Mouse (Mus musculus): ENCODE measurements around the gene Mtmr4.

Gene Mtmr4

DNA sequence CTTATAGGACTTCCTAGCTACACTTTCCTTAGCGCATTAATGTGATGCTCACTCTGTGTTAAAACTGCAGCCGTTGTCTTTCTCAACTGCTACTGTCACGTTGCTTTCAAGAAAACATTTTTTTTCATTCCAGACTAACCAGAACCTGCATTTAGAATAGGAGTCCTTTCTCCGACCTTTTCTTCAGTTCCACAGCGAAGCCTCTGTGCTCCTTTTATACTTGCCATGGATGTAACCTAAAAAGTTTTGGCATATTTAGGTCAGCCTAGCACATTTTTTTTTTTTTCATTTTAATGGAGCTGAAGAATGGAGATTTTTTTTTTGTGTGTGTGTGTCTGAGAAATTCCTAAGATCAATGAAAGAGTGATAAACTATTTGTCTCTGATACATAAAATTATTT is 23.6 kb downstream of the Mtmr4 start:
- DNase-seq (ENCODE audit: low read depth, low spot score), result no peak

DNA sequence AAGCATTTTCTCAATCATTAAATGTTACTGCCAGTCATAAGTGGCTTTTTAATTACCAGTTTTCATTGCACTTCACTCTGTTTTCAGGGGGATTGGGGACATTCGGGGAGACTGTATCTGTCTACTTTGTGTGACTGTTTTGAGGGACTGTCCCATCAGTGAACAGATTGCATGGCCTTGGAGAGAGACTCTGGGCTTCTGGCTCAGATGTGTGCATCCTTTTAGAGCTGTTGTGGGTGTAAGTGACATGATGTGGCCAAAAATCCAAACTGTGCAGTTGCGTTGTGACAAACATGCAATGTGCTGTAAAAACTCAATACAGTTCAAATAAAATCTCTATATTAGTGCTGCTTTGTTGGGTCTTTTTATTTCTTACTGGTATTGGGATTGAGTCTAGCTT is 24.0 kb downstream of the Mtmr4 start:
- DNase-seq (ENCODE audit: low read depth, low spot score), result no peak

DNA sequence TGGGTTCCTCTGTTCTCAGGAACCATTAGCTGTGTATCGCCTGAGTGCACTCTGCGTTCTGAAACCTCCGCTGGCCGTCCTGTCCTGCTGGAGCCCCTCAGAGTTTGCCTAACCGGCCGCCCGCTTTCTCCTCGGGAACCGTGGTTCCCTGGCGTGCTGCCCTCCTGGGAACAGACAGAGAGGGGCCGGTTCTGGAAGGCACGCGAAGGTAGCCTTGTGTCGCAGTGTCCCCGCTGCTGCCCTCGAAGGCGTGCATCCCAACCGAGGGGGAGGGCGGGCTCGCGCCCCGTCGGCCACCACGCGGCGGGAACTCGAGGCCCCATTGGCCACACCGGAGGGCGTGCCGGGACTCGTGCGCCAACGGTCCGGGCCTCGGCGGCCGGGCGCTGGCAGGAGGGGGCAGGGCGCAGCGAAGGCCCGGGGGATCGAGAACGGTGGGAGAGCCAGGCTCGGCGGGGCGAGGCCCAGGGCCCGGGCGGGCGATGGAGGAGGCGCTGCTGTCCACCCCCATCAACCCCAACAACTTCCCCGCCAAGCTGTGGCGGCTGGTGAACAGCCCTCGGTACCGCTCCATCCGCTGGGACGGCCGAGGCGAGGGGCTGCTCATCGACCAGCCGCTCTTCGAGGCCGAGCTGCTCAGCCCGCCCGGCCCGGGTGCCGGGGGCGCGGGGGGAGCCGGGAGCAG is 25.0 kb downstream of the Mtmr4 start, which contains the start of gene Hsf5:
TSS of gene Hsf5 (plus strand) at position 375 of the 685 bp plus-strand sequence.
- peak; percentile 31 for DNase-seq (ENCODE audit: low read depth, low spot score)

DNA sequence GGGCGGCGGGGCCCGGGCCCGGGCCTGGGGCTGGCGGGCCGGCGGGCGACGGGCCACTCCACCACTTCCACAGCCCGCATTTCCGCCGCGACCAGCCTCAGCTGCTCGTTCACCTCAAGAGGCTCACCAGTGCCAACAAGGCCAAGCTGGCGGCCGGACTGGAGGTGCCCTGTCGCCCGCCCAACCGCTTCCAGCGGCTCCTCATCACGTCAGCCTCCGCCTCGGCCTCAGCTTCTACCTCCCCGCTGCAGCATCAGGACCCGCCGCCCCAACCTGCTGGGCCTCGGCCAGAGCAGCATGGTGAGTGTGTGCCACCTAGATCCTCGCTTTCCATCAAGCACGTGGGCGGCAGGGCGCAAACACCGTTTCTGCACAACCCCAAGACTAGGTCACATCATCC is 25.6 kb downstream of the Mtmr4 start:
- peak; percentile 26 for DNase-seq (ENCODE audit: low read depth, low spot score)

DNA sequence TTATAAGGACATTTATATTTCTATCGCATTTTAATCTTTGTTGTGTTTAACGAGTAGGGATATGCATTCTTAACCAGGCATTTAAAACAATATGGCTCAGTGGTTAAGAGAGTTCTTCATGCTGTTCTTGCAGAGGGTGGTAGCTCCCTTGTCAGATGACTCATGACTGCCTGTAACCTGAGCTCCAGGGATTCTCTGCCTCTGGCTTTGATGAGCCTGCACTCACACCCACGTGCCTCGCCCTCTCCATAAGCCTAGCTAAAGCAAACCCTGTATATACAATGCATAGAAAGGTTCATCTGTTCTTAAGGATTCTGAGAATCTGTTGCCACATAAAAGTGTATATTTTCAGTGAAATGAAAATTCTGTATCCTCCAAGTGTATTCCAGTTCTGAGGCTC is 31.2 kb downstream of the Mtmr4 start:
- peak; percentile 46 for DNase-seq (ENCODE audit: low read depth, low spot score)

DNA sequence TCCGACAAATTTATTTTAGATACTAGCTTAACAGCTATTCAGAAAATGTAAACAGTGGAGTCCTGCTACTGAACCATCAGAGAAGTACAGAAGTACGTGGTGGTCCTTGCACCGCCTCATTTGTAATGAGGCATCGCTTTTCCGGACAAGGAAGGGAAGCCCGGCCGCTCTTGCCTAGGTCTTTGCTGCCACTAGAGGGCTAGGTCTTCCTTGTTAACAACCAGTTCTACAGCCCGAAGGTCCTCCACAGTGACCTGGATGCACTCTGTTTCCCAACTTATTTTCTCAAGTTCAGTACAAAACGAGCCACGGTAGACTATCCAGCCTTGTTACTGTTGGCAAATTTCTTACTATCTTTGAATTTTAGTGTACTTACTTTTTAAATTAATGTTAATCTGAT is 37.9 kb downstream of the Mtmr4 start:
- DNase-seq (ENCODE audit: low read depth, low spot score), result peak; percentile 70

DNA sequence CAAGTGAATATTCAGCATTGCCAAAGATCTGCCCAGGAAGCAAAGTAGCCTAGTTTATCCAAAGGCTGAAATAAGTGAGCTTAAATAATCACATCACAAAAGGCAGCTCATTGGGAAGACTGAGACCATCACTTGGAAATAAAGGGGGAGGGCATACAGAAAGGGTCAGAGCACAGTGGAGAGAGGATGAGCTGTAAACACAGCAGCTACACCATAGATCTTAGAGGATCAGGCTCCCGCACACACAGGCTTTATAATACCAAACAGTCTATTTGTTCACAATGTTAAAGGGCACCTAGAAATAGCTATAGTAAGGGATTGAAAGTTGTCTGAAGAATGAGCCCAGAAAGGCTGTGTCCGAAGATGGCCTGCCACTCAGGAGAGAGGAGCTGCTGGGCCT is 46.8 kb downstream of the Mtmr4 start:
- peak; percentile 17 for DNase-seq (ENCODE audit: low read depth, low spot score)

DNA sequence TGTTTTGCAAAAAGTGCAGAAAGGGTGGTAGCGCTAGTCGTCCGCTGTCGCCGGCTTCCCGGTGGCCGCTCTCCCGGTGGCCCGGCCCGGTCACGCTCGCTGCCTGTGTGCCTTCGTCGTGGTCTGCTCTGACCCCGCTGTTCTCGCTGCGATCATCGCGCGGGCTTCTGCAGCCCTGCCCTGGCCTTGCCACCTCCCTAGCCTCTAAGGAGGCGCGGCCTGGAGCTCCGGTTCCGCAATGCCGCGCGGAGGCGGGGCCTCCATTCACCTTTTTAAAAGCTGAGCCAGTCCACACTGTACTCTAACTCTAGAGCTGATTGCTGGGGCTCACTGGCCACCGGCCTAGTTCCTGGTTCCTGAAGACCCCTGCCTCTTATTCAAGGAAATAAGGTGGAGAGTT is 47.2 kb downstream of the Mtmr4 start:
- DNase-seq (ENCODE audit: low read depth, low spot score), result peak; percentile 69

DNA sequence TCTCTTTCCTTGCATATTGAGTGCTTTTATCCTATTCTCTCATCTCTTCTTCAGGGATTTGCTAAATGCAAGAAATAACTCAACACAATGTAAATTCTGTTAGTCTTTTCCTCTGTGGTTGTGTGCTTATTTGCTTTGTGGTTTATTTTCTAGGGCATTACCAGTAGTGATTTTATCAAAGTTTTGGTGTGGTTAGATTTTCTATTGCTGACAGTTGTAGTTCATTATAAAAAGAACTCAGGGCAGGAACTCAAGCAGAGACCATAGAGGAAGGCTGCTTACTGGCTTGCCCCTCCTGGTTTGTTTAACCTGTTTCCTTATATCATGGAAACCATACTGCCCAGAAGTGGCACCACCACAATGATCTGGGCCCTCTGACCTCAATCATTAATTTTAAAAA is 50.9 kb downstream of the Mtmr4 start:
- no peak for DNase-seq (ENCODE audit: low read depth, low spot score)

DNA sequence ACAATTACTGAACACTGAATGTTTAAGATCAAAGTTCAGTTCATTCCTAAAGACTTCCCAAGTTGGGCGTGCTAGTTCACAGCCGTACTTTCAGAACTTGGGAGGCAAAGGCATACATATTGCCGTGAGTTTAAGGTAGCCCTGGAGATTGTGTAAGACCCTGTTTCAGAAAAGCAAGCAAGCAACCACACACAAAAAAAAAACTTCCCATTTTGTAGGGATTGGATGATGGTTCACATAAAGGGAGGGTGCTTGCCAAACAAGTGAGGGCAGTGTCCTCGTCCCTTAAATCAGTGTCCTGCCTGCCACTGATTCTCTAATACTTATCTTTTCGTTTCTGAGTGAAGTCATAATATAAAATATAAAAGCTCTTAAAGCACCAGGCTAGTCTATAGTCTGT is 62.7 kb downstream of the Mtmr4 start:
- DNase-seq (ENCODE audit: low read depth, low spot score), result no peak

DNA sequence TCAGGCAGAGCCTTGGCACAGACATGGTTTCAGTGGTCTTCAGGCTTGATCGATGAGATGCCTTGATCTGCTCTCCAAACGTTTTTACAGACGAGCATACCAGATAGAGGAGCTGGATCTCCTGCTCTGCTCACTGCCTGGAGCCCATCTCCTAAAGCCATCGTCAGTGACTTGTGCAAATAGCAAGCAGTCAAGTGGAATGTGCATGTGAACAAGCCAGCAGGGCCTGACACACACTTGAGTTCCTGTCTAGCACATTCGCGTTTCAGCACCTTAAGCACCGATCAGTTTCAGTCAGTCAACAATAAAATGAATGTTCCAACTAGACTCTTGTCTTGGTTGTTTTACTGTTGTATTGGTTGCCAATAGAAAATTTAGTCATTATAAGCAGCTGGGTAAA is 67.3 kb downstream of the Mtmr4 start:
- no peak for DNase-seq (ENCODE audit: low read depth, low spot score)

DNA sequence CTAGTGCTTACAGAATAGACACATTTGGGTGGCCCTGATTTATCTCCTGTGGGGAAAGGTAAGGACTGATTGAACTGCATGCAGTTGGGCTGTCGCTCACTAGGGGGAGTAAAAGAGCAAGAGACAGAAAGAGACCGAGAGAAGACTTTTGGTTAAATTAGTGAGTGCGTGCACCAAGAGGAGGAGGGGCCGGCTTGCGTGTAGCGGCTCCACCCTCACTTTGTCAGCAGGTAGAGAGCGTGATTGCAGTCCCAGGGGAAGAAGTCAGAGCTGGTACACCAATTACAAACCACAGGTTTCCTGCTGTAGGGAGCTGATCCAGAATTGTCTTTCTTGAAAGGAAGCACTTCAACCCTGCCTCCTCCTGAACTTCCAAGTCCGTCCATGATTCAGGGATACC is 70.4 kb downstream of the Mtmr4 start, which contains the start of gene Rnf43:
TSS of gene Rnf43 (plus strand) at position 316 of the 400 bp plus-strand sequence.
- DNase-seq (ENCODE audit: low read depth, low spot score), result peak; percentile 92

DNA sequence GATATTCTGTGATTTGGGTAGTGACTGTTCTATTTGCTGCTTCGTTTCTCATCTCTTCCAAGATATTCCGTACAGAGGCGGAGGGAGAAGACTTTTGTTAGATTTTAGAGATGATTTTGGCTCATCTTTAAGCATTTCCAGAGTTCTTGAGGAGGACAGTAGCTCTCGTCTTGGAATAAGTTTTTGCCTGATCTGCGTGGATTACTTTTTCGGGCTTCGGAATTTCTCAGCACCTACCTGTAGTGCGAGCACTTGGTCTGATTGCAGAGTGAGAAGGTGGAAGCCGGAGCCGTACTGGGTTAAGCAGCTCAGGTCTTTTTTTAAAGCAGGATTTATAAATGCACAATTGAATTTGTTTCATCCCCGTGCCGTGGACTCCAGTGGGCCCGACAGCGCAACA is 70.9 kb downstream of the Mtmr4 start:
- no peak for DNase-seq (ENCODE audit: low read depth, low spot score)

DNA sequence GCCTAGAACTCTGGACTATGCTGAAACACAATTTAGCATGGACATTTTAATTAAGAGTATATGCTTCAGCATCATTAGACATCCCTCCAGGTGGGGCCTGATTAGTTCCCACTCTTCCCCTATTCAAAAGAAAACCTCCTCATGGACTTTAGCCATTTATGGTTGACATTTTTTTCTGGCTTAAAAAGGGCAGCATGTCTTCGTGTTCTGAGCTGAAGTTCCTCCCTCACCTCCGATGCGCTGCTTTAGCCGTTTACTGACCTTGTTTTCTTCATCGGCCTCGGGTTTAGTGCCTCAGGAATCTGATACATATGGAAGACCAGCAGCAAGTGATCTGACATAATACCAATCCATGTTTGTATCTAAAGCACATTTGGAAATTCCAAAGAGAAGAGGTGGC is 72.0 kb downstream of the Mtmr4 start:
- no peak for DNase-seq (ENCODE audit: low read depth, low spot score)

DNA sequence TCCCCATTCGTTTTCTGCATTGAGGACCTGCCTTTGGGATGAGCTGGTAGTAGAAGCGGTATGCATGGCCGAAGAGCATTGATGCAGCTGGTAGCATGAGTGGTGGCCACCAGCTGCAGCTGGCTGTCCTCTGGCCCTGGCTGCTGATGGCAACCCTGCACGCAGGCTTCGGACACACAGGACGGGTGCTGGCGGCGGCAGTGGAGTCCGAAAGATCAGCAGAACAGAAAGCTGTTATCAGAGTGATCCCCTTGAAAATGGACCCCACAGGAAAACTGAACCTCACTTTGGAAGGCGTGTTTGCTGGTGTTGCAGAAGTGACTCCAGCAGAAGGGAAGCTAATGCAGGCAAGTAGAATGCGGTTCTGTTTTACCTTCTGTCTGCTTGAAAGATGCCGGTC is 72.6 kb downstream of the Mtmr4 start:
- DNase-seq (ENCODE audit: low read depth, low spot score), result no peak

DNA sequence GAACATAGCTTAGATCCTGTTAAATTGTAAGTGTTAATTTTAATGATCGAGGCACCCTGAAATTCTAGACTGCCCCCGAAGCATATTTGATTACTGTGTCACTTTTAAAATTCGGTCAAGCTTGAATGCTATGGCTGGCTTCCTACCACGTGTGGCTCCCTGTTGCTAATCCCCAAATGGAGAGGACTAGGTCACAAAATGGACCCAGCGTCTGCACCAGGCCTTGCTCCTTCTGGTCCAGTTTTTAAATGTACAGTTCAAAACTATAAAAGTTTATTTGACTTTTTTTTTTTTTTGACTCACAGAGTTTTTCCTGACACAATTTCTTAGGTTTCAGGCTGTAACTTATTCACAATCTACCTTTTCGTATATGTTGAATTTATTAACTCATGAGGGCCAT is 73.3 kb downstream of the Mtmr4 start:
- no peak for DNase-seq (ENCODE audit: low read depth, low spot score)

DNA sequence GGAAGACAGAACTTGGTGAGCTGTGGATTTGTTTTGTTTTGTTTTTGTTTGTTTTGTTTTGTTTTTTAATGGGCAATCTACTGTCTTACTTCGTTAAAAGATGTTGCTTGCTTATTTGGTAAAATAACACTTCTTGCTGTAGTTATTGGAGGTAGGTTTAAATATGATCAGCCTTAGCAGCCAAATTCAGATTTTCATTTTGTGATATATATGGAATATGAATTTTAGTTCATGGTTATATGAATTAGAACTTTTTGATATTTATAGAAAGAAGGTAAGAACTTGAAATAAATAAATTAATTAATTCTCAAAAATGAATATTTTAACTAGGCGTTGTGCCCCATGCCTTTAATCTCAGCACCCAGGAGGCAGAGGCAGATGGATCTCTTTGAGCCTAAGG is 73.7 kb downstream of the Mtmr4 start:
- DNase-seq (ENCODE audit: low read depth, low spot score), result no peak

Data from R1 (cell line).